22 mouse cellular contexts compared by ENCODE assay signal in the genomic region with DNA sequence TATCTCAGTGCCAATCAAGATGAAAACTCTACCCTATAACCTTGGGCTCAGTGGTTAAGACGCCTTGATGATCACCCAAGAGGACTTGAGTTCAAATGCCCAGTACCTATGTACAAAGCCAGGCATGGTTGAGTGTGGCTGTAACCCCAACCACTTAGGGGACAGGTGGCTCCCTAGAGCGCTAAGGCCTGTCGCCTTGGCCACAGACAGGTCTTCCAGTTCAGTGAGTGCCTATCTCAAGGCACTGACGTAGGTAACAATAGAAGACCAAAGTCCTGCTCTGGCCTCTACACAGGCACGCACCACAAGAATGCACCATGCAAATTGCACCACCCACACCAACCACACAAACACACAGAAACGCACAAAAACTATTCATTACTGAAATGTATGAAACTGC. TPM values are rescaled to one million over a fixed set of nuclear protein-coding genes. Genes with fewer than 3 reads are reported as not detected.
DNase-seq lines count a peak whose midpoint lies in the region; ATAC-seq and TF ChIP-seq lines count a peak whose summit lies in the region.
"Had no signal": no experiment of that assay in that cellular context is flagged by ENCODE, and none has a peak within 500 bp of the region (broad histone marks: within the 10 kb centered on the region; RNA-seq: fewer than 3 reads in every experiment).

No protein-coding gene starts in this region.

- no peak for ATAC-seq in midbrain, embryonic 11.5 days (ENCODE audit: low FRiP score)
- ATAC-seq in midbrain, embryonic 16.5 days: no peak
- ATAC-seq in stomach, postnatal 0 days (ENCODE audit: low FRiP score, low TSS enrichment): peak; percentile 45; the same call in 1 of the 2 replicates
- ATAC-seq: CD4-positive, CD25-positive, alpha-beta regulatory T cell, adult 4 months; forebrain, embryonic 13.5 days; intestine, embryonic 15.5 days had no signal

- no peak overlapping the region for H3K27ac ChIP-seq in midbrain, embryonic 11.5 days (ENCODE audit: low read depth, low read length)
- H3K27ac ChIP-seq in midbrain, embryonic 16.5 days (ENCODE audit: low read length): no peak overlapping the region
- no peak overlapping the region for H3K27ac ChIP-seq in stomach, postnatal 0 days (replicated peaks)
- H3K27ac ChIP-seq: embryonic facial prominence, embryonic 10.5 days; forebrain, embryonic 13.5 days; heart, embryonic 10.5 days; hindbrain, embryonic 13.5 days; intestine, embryonic 15.5 days; neural tube, embryonic 13.5 days had no signal

- H3K36me3 ChIP-seq in midbrain, embryonic 11.5 days (ENCODE audit: control insufficient read depth, insufficient read depth, low read length): no peaks in the 10 kb centered on the region
- H3K36me3 ChIP-seq in midbrain, embryonic 16.5 days (ENCODE audit: control insufficient read depth, insufficient read depth, low read length): no peaks in the 10 kb centered on the region
- H3K36me3 ChIP-seq in stomach, postnatal 0 days (ENCODE audit: control insufficient read depth, insufficient read depth, low read length): no peaks in the 10 kb centered on the region
- H3K36me3 ChIP-seq: embryonic facial prominence, embryonic 10.5 days; heart, embryonic 10.5 days; hindbrain, embryonic 13.5 days; intestine, embryonic 15.5 days; neural tube, embryonic 13.5 days had no signal

- no peak for TF ChIP-seq EP300 in stomach, postnatal 0 days (optimal IDR thresholded peaks at IDR 0.05)

- 88% methylated on average over 6 of the region's 6 CpGs for WGBS in midbrain, embryonic 11.5 days
- WGBS in midbrain, embryonic 16.5 days: 87% methylated on average over 6 of the region's 6 CpGs
- WGBS in stomach, postnatal 0 days: 84% methylated on average over 6 of the region's 6 CpGs

- H3K4me2 ChIP-seq in midbrain, embryonic 11.5 days: no peak overlapping the region
- H3K4me2 ChIP-seq in midbrain, embryonic 16.5 days (ENCODE audit: low read length): no peak overlapping the region
- no peak overlapping the region for H3K4me2 ChIP-seq in stomach, postnatal 0 days (replicated peaks; ENCODE audit: low read depth)
- H3K4me2 ChIP-seq: forebrain, embryonic 13.5 days; hindbrain, embryonic 13.5 days; intestine, embryonic 15.5 days; neural tube, embryonic 13.5 days had no signal

- no peaks in the 10 kb centered on the region for H3K27me3 ChIP-seq in midbrain, embryonic 11.5 days (ENCODE audit: control insufficient read depth, insufficient read depth, low read length)
- H3K27me3 ChIP-seq in midbrain, embryonic 16.5 days (ENCODE audit: control insufficient read depth, insufficient read depth, low read depth, low read length): no peaks in the 10 kb centered on the region
- no peaks in the 10 kb centered on the region for H3K27me3 ChIP-seq in stomach, postnatal 0 days (ENCODE audit: control insufficient read depth, insufficient read depth, low read length)
- H3K27me3 ChIP-seq: forebrain, embryonic 13.5 days; hindbrain, embryonic 13.5 days; intestine, embryonic 15.5 days; neural tube, embryonic 13.5 days had no signal

- peaks cover 10% of the 10 kb centered on the region for H3K4me1 ChIP-seq in midbrain, embryonic 11.5 days (ENCODE audit: control insufficient read depth, insufficient read depth, low read length)
- peaks cover 12% of the 10 kb centered on the region for H3K4me1 ChIP-seq in midbrain, embryonic 16.5 days (ENCODE audit: control insufficient read depth, insufficient read depth, low read length)
- no peaks in the 10 kb centered on the region; the same call in 1 of the 2 replicates for H3K4me1 ChIP-seq in stomach, postnatal 0 days (replicated peaks; ENCODE audit: control insufficient read depth, insufficient read depth)

- H3K4me3 ChIP-seq in midbrain, embryonic 11.5 days (ENCODE audit: low read depth, low read length): no peak overlapping the region
- no peak overlapping the region for H3K4me3 ChIP-seq in midbrain, embryonic 16.5 days (ENCODE audit: low read depth, low read length)
- no peak overlapping the region for H3K4me3 ChIP-seq in stomach, postnatal 0 days (ENCODE audit: low read depth, low read length)
- H3K4me3 ChIP-seq: embryonic facial prominence, embryonic 10.5 days; forebrain, embryonic 13.5 days; heart, embryonic 10.5 days; hindbrain, embryonic 13.5 days; intestine, embryonic 15.5 days; neural tube, embryonic 13.5 days had no signal

- peak; percentile 53 for DNase-seq in cerebellum, adult 9-11 months
- no peak for DNase-seq in cerebellum, postnatal 14 days
- DNase-seq in midbrain, embryonic 11.5 days (ENCODE audit: low spot score, missing footprints): peak; percentile 83
- DNase-seq in induced T-regulatory cell, adult 2 months (ENCODE audit: low read depth): peak; percentile 55
- peak; percentile 26 for DNase-seq in stomach, postnatal 0 days (ENCODE audit: low spot score)
- no peak for DNase-seq in right cerebral cortex, postnatal 14 days
- no peak for DNase-seq in kidney, postnatal 14 days
- DNase-seq: adrenal gland, postnatal 10 days; gastrocnemius, postnatal 25 days; heart, postnatal 10 days; kidney, postnatal 36 days; left cerebral cortex, postnatal 4 days; lung, postnatal 14 days; right cerebral cortex, postnatal 4 days had no signal

- H3K9me3 ChIP-seq in midbrain, embryonic 11.5 days (ENCODE audit: control insufficient read depth, low read length): no peaks in the 10 kb centered on the region
- no peaks in the 10 kb centered on the region for H3K9me3 ChIP-seq in midbrain, embryonic 16.5 days (replicated peaks; ENCODE audit: control insufficient read depth, low read length, poor library complexity, severe bottlenecking)
- H3K9me3 ChIP-seq in stomach, postnatal 0 days (ENCODE audit: control insufficient read depth, low read length): no peaks in the 10 kb centered on the region
- H3K9me3 ChIP-seq: embryonic facial prominence, embryonic 10.5 days; forebrain, embryonic 13.5 days; heart, embryonic 10.5 days; hindbrain, embryonic 13.5 days; intestine, embryonic 15.5 days; neural tube, embryonic 13.5 days had no signal

- no peak overlapping the region for H3K9ac ChIP-seq in midbrain, embryonic 11.5 days (ENCODE audit: low read length)
- no peak overlapping the region for H3K9ac ChIP-seq in midbrain, embryonic 16.5 days (ENCODE audit: low read depth, low read length)
- no peak overlapping the region for H3K9ac ChIP-seq in stomach, postnatal 0 days (ENCODE audit: low read length)
- H3K9ac ChIP-seq: forebrain, embryonic 13.5 days; hindbrain, embryonic 13.5 days; intestine, embryonic 15.5 days; neural tube, embryonic 13.5 days had no signal

- no peak for TF ChIP-seq CTCF in stomach, postnatal 0 days (IDR thresholded peaks at IDR 0.05; ENCODE audit: low read depth)

RNA-seq across cellular contexts. Expression of gene Rsbn1l, which starts 9.3 kb away (rescaled TPM):
- polyA plus RNA-seq in midbrain, embryonic 11.5 days (2014; fragmentation: Nextera tagmentation; extraction: Ambion mirVana): 6.3 and 7.1 TPM in 2 replicates
- 4.3 and 4.9 TPM in 2 replicates for polyA plus RNA-seq in midbrain, embryonic 16.5 days (2015; fragmentation: Nextera tagmentation; extraction: Ambion mirVana)
- 3.4 and 3.7 TPM in 2 replicates for polyA plus RNA-seq in stomach, postnatal 0 days (2015; fragmentation: Nextera tagmentation; extraction: Ambion mirVana)

Comparison
In these comparisons a context has a peak if more than half of its experiments do, and no peak if none do; other contexts are left out.
1. DNase-seq: peak in cerebellum, adult 9-11 months (single experiment), midbrain, embryonic 11.5 days (single experiment), induced T-regulatory cell, adult 2 months (single experiment) and stomach, postnatal 0 days (single experiment); none in cerebellum, postnatal 14 days (0 of 2), right cerebral cortex, postnatal 14 days (single experiment) and kidney, postnatal 14 days (single experiment).